Mouse (Mus musculus) kidney, adult 2 months (tissue): ENCODE data around the gene Tfdp1.

ENCODE experiments used
- CTCF ChIP-seq: fragments of 200-500 bp; conservative IDR thresholded peaks from 2 replicates; pipeline ENCODE4 v1.5.1; 2011; ENCODE audit warnings: low read depth, mild to moderate bottlenecking, control low read depth, low read length, moderate library complexity, mixed read lengths; ENCODE audit not compliant: insufficient read depth, insufficient read length
- POLR2A ChIP-seq: fragments of 200-500 bp; IDR thresholded peaks from one replicate; pipeline ENCODE4 v1.6.1; 2011; ENCODE audit warnings: low read depth, low read length, control low read depth

DNA sequence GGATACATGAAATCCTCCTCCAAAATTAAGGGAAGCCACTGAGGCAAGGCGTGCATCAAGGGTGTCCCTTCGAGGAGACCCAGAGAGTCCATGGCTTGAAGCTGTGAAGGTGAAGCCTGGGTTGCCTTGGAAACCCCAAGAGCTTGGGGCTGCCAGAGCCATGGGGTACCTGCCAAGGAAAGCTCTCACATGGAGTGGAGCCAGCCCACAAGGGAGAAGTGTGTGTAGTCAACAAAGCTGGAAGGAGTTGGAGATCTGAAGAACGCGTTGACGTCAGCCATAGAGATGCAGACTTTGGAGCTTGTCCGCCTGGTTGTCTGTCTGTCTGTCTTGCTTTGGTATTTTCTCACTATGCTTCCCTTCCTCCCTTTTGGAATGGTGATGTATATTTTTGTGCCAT, 82.4 kb downstream of the Tfdp1 start:
- no peak for TF ChIP-seq CTCF
- no peak for TF ChIP-seq POLR2A
